Mouse (Mus musculus) right cerebral cortex, postnatal 14 days (tissue): ENCODE results near the gene Clasp1.

ENCODE experiments used
- DNase-seq: peaks from one replicate; pipeline ENCODE4 v3.0.0; 2022

Gene Clasp1

DNA sequence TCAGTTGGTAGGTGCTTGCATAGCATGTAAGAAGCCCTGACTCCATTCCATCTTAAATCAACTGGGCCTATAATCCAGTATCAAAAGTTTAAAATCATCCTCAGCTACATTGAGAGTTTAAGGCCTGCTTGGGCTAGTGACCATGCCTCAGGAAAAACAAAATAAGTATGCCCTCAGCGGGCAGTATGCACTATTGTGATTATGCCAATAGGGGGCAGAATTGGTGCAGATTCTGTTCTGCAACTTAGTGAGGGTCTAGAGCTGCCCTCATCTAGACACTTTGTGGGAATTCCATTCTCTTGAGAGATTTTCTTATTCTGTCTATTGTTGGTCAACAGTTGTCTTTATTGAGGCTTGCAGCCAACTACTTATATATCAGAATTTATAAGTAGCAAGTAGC, 116.9 kb downstream of the Clasp1 start:
- no peak for DNase-seq

DNA sequence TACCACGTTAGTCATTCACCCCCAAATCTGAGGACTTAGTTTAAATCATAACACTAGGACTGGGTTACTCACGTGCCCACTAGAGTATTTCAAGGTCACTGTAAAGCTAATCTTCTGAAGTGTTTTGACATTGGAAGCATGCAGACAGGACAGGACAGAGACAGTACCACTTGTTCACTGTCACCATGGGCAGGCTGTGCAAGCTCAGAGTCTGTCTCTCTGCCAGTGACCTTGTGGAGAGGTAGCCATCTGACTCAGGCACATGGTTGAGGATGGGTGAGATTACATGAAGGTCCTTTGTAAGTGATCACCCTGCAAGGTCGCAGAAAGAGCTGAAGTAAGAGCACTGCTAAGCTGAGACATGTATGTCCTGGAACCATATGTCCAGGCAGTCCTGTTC, 122.1 kb downstream of the Clasp1 start:
- no peak for DNase-seq

DNA sequence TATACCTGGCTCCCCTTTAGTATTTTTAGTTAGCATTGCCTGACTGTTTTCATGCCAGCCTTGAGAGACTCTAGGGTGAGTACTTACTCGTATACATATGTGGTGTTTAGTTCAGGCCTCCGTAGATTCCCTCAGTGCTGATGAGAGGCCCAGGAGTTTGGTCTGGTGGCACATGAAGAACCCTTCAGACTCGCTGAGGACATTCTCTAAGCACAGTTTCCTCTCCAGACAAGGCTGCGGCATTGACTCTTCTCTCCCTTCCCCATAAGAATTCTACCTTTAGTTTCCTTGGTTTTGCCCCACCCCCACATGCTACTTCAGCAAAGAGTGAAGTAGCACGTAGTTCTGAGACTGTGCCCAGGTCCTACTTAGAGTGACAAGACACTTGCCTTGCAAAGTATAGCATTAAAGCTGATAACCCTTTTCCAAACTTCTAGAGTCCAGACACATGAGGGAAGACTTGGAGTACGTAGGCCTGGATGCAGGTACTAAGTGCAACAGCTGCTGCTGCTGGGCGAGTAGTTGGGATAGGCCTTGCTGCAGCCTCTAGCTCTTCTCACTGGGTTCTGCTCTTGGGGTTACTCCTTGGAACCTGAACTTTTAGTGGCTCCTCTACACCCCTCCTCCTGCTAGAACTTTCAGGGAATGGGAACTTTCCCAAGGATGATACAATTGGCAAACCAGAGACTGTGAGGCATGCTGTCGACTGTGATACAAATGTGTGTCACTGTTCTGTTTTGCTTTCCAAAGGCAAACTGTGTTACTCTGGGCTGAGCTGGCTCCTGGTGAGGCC, 123.1 kb downstream of the Clasp1 start:
- no peak for DNase-seq

DNA sequence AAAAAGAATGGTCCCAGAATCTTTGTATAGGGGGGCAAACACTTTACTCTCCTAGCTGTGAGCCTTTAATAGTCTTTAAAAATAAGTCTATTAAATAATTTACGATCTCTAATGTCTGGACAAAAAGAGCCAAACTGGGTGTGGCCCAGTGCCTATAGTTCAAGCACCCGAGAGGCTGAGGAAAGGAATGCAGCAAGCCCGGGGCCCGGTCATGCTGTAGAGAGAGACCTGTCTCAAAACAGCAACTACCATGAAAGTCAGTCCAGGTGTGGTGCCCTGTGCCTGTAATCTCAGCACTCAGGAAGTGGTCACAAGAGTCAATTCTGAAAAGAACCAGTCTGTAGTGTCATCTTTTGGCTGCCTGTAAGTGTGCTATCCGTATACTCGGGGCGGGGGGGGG, 127.4 kb downstream of the Clasp1 start:
- no peak for DNase-seq

DNA sequence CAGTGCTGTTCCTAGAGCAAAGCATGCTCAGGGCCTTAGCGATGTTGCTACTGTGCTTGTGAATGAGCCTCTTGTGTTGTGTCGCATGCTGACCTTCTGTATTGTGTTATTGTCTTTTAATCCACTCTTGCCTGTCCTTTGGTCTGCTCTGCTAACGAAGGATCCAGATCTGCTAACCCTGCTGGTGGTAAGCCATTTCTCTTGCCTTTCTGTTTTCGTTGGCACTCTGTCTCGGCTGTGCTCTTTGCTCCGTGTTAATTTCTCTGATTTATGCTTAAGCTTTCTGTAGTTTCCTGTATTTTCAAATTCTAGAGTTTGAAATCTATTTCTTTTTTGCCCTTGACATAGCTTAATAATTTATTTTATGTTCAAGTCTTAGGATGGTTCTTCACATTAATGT, 134.3 kb downstream of the Clasp1 start:
- no peak for DNase-seq

DNA sequence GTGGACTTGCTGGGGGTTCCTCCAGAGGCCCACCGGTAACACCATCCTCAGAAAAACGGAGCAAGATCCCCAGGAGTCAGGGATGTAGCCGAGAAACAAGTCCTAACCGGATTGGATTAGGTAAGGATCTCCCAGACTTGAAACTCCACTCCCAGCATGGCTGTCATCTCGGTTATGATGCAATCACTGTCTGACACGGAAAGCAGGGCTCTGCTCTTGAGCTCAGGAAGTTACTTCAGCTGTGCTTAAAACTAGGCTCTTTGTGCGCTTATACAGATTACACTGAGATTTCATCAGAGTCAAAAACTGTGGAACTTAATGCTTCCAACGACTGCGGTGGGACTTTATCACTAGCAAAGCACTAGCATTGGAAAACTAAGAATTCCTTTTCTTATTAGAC, 136.5 kb downstream of the Clasp1 start:
- no peak for DNase-seq

DNA sequence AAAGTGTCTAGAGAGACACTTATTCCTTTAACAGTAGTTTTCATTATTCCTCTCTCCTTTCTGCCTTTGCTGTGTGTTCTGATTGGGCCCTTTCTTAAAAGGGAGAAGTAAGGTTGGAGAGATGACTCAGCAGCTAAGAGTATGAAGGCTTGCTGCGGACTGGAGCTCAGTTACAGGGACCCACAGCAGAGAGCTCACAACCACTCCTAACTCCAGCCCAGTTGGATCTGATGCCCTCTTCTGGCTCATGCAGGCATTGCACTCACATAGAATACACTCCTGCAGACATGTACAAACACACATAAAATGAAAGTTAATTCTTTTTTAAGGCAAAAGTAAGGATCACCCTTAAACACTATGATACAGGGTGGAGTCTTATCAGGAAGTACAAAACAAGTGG, 140.4 kb downstream of the Clasp1 start:
- DNase-seq = no peak

DNA sequence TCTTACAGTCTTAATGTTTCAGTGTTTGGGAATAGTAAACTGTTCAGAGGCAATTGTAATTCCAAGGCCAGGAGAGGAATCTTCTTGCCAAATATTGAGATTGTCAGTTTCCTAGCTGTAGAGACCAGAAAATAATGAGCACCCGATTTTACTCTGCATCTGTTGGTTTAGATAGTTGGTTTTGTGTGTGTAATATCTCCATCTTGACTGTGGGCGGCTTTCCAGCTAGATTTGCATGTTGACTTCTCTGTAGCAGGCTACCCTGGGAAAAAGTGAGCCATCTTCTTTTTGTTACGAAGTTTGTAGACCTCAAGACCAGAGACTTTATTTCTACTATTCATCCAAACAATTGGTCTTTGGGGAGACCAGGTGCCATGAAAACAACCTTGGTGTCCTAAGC, 142.4 kb downstream of the Clasp1 start:
- DNase-seq = no peak

DNA sequence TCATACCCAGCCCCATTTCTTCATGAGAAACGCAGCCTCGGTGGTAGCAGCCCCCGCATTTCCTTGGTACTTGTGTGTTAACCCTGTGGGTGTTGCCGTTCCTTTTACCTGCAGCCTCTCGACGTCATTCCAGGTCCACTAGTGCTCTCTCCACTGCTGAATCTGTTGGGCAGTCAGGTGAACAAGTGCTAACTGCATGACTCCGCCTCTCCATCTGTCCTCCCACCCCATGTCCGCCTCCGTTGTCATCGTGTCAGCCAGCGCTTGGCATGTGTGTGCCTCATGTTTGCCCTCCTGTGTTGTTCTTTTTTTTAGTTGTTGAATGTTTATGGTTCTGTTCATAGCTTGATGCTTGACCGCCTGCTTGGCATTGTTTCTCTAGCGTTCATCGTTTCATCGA, 147.2 kb downstream of the Clasp1 start:
- no peak for DNase-seq

DNA sequence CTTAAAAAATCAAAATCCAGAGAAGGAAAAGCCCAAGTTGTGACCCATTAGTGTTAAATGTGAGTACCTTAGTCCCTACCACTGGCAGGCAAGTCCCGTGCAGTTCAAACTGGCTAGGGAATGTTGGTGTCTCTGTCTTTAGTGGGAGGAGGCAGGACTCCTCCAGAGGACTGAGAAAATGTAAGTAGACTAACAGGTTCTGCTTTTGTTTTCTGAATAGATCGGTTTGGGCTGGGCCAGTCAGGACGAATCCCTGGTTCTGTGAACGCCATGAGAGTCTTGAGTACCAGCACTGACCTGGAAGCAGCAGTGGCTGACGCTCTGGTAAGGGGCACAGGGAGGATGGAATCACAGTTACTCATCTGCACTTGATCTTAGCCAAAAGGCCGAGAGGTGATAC, 150.2 kb downstream of the Clasp1 start:
- DNase-seq = no peak

DNA sequence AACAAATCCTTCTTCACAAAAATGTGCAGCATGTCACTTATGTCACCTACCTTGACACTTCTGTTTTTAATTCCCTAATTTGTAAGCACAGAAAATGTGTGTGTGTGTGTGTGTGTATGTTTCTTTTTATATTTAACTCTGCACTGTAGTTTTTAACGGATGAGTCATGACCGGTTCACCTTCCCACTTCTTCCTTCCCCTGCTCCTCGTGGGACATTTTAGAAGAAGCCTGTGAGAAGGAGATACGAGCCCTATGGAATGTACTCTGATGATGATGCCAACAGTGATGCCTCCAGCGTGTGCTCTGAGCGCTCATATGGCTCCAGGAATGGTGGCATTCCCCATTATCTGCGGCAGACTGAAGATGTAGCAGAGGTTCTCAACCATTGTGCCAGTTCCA, 154.0 kb downstream of the Clasp1 start:
- DNase-seq = no peak

DNA sequence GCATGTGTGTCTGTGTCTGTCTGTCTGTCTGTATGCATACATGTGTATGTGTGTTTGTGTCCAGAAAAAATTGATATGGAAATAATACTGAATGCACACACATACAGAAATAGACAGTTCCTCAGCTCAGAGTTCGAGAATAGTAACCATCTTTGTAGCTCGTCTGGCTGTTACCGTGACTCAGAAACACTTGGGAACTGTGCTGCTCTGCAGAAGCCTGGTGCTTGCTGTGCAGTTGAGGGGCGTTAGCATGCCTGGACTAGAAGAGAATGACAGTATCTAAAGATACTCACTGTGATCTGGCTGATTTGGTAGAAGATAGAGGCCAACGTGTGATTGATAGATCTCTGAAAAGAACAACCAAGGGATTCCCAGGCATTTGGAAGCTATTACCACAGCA, 159.9 kb downstream of the Clasp1 start:
- no peak for DNase-seq

DNA sequence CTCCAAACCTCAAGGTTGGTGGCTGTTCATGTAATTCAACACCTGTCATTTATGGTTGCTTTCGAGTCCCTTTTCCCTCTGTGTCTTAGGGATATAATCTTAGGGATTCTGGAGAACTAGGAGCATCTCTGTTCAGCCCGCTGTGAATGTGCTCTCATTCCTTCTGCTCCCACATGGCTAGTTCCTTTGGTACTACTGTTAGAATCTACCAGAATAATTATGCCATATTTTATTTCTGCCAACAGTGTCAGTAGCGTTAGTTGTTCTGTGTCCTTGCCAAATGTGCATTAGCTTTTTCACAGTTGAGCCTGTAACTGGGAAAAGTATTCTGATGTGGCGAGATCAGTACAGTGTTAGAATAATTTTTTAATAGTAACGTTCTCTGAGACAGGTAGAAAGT, 162.3 kb downstream of the Clasp1 start:
- no peak for DNase-seq

DNA sequence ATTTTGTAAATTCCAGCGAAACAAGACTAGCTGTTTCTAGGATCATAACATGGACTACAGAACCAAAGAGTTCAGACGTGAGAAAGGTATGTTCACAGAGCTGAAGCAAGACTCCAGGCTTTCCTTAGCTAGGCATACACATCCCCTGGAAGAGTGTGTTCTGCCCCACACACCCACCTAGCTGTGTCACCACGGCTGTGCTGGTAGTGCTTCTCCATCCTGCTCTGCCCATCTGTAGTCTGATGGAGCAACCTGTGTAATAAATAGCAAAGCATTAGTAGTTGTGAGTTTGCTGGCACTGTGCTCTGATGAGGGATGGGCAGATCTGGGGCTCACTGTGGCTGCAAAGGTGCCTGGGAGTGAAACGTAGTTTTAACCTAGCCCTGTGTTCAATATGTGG, 163.2 kb downstream of the Clasp1 start:
- DNase-seq = no peak

DNA sequence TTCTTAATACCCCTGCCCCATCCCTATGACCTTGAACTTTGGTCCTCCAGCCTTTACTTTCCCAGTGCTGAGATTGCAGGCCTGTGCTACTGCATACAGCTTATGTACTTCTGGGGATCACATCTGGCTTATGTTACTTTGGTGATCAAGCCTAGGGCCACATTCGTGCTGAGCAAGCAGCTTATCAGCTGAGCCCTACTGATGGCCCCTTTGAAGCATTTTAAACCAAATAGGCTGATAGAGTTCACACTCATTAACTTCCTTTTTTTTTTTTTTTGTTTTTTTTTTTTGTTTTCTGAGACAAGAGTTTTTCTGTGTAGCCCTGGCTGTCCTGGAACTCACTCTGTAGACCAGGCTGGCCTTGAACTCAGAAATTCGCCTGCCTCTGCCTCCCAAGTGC, 164.2 kb downstream of the Clasp1 start:
- no peak for DNase-seq

DNA sequence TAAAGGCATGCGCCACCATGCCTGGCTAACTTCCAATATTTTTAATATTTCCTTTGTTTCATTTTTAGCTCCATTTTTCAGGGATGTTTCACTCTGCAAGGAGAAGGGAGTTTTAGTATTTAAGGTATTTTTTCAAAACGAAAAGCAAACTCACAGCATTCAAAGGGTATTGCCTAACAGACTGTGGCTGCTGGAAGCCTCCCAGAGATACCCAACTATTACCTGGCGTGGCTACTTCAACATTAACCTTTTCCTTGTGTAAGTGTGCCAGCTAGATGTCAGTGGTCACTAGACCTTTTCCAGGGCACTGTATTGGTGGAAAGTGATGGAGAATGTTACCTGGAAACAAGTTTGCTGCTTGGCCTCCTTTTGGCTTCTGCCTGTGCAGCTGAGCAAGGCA, 164.6 kb downstream of the Clasp1 start:
- no peak for DNase-seq

DNA sequence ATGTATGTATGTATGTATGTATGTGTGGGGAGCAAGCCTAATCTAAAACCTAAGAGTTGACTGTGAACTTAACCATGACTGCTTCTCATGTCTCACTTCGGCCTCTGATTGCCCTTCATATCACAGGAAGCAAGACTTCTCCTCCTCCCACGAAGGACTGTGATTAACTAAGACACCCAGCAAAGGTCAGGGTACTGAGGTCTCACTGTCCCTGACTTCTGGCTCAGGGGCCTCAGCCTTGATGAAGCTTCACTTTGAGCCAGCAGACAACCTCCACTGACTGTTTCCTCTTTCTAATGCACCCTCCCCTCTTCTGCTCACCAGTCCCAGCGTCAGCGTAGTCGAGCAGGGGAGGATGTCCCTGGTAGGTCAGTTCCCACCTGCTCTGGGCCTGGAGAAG, 166.1 kb downstream of the Clasp1 start:
- no peak for DNase-seq

DNA sequence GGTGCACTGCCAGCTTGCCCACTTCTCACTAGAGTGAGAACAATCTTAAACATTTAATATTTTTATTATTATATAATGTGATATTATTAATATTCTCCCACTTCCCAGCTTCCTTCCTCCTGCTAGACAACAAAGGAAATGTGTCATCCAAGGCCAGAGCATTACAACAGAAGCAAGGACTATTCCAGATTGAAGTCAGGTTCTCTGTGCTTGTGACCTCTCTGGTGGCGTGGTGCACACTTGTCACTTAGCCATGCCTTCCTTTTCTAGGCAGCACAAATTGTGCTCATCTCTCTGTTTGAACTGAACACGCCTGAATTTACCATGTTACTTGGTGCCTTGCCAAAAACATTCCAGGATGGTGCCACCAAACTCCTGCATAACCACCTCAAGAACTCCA, 170.9 kb downstream of the Clasp1 start:
- no peak for DNase-seq

DNA sequence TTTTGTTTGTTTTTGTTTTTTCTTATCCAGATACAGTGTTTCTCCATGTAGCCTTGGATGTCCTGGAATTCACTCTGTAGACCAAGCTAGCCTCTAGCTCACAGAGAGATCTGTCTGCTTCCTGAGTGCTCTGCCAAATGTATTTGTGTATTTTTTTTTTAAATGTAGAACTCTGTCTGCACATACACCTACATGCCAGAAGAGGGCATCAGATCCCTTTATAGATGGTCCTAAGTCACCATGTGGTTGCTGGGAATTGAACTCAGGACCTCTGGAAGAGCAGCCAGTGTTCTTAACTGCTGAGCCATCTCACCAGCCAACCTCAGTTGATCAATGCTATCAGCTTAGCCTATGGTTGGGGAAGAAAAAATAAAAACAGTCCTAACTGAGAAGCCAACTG, 175.7 kb downstream of the Clasp1 start:
- DNase-seq = no peak

DNA sequence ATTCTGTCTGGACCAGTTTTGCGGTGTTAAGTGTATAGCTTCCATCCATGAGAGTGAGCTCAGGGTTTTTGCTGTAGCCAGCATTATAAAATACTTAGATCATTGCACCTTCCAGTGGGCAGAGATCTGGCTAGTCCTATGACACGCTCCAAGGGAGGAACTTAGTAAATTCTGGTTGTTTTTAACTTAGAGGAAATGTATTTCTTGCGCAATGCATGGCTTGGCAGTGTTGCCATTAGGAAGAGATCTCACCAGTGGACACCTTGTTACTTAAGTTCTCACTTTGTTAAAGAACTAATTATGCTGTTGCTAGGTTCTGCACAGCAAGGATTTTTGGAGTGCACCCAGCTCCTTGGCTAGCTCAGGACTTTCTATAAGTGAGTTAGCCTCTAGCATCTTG, 178.8 kb downstream of the Clasp1 start:
- DNase-seq = no peak

DNA sequence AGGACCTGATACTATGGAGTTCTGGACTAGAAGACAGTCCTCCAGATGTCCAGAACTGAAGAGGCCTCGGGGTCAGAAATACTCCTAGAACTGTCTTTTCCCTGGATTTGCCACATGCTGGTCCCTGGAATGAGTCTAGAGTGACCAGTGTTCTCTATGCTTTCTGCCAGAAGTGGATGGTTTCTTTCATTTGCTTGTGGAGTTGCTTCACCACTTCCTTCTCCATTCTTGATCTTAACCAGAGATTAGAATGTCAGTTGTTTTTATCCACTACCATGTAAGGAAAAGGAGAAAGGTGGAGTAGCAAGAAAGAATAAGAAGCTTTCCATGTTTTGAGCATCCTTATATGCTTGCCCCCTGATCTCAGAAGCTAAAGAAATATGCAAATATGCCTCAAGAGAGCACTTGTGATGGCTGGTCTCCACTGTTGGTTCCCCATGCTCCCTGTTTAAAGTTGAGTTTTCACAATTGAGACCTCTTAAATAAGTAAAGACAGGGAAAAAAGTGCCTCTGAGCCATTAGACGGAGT, 191.4 kb downstream of the Clasp1 start:
- DNase-seq = no peak

DNA sequence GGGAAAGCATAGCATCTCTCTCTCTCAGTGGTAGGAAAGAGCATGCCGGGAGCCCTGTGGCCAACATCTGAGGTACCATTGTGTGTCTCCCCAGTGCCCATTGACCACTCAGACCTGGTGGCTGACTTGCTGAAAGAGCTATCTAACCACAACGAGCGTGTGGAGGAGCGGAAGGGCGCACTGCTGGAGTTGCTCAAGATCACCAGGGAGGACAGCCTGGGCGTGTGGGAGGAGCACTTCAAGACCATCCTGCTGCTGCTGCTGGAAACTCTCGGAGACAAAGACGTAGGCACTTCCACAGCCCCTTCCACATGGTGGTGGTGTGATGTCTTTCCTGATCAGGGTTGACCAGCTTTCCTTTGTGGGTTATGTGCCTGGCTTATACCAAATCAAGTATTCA, 192.3 kb downstream of the Clasp1 start:
- no peak for DNase-seq

DNA sequence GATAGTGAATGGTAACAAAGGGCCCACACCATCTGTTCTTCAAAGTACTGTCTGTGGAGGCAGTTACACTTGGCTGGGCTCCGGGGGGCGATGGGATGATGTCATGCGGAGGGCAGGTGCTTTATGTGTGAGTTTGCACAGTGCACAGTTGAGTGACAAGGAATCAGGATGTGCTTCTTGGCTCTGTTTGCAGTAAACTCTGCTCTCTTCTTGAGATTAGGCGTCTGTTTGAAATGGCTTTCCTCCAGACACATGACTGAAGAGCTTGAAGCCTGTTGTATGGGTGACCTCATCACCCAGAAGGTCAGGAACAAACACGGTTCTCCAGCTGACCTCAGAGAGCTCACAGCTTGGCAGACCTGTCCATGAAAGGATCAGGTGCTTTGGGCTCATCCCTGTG, 200.9 kb downstream of the Clasp1 start:
- no peak for DNase-seq

DNA sequence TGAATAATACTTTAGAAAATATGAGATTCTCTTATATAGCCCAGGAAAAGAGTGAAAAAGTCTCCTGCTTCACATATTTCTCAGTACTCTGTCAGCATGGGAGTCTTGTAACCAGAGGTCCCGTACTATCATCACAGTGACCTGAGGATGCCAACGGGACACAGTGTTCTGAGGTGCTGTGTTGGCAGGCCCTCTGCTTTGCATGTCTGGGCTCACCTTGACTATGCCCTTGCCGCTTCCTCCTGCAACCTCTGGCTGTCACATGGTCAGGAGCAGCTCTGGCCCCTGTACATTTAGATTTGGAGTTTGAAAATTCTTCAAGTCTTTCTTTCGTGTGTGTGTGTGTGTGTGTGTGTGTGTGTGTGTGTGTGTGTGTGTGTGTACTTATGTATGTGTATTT, 204.1 kb downstream of the Clasp1 start:
- no peak for DNase-seq

DNA sequence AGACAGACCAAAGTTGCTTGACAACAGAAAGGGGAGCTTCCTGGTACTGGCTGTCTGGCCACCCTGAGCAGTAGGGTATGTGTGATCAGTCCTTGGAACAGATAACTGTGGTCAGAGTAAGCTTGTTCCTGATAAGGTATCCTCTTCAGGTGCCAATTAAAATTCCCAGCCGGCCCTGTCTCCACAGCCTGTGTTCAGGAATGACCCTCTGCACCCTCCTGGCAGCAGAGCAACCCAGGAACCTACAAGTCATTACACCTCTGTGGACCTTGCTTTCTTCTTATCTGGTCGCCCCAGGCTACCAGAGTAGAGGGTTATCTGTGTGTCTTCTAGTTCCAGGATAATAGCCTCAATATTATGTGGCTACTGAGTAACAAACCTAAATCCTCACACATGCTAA, 206.5 kb downstream of the Clasp1 start:
- DNase-seq = no peak
